Mouse (Mus musculus): ENCODE results near the gene Fbxo11.

- TF ChIP-seq CTCF (IDR thresholded peaks at IDR 0.05; ENCODE audit: low read depth), result no peak
- TF ChIP-seq EP300 (IDR thresholded peaks at IDR 0.05; ENCODE audit: low read depth), result no peak
Measured at GRCm38 (mm10) chr17:88050318-88050717, 14.8 kb downstream of the Fbxo11 start.
